Mouse (Mus musculus) hindlimb bud, embryonic 11.5 days (tissue): ENCODE data around the gene Medag.

Source experiments
- DNase-seq: peaks from one replicate; pipeline ENCODE4 v3.0.0-alpha.2; 2012; ENCODE audit warnings: low read depth, low spot score; ENCODE audit errors: extremely low spot score

Medag gene

DNA sequence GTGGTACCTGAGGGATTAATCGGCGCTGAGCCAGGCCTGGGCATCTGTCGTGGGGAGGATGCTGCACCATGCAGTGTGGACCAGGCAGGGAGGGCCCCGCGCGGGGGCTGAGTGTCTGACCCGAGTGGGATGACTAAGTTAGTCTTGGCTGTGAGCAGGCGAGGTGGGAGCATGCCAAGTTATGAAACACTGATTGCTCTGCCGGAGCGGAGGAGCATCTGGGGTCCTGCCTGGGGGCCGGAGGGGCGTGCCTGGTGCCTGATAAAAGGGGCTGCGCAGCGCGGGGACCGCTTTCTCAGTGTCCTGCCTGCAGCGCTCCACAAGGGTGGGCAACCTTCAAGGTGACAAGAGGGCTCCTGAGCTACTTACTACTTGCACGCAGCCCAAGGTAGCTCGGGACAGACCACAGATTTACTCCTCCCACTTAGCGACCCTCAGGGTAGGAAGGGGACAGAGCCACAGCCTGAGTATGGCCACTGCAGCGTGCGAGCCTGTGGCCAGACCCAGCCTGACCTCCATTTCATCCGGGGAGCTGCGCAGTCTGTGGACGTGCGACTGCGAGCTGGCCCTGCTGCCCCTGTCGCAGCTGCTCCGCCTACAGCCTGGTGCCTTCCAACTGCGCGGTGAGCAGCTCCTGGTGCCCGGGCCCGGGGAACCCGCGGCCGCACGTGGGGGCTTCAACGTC is at the start of gene Medag:
Gene Medag, plus strand, starts transcription at position 241 of the 685 bp plus-strand sequence.
- no peak for DNase-seq

DNA sequence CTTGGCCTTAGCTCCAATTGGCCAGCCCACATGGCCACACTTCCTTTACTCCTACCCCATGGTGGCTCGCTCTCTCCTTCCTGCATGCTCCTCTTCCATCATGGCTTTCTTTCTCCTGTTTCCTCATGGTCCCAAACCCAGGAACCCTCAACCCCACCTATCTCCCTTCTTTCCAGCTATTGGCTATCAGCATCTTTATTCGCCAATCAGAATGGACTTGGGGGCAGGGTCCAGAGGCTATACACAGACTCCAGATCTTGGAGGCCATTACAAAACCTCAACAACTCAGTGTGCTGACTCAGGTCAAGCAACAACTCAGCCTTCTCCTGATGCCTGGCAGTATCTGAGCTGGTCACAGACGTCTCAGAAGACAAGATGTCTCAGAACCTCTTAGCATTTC is 48.9 kb upstream of the Medag start:
- DNase-seq: no peak

DNA sequence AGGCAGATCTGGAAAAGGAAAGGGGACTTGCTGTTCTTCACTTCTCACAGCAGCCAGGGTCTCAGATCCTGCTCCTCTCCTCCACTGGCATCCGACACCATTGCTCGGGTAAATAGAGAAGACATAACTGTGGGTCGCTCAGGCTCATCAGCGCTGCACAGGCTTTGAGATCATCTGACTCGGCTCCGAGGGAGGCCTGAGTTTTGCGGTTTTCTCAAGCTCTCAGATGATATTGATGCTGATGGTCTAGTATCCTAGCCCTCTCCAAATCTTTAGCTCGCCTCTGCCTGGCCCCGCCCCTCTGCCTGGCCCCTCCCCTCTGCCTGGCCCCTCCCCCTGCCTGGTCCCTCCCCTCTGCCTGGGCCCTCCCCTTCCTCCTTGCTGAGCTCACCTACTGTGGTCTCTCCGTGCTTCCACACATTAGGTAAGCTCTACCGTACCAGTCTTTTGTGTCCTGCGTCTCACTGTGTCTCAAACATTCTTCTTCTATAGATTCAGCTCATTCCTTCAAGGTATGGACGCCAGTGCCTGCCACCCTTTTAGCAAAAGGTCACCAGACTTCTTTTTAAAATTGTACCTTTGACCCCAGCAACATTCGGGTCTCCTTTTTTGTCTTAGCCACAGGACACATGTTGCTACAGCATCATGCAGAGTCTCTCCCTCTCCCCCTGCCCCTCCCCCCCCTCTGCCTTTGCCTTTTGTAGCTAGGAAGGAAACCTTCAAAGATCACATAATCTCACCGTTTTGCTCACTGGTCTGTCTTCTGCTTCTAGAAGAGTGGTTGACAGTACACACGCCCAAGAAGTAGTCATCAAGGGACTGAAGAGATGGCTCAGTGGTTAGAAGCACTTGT is 47.4 kb upstream of the Medag start:
- DNase-seq: no peak

DNA sequence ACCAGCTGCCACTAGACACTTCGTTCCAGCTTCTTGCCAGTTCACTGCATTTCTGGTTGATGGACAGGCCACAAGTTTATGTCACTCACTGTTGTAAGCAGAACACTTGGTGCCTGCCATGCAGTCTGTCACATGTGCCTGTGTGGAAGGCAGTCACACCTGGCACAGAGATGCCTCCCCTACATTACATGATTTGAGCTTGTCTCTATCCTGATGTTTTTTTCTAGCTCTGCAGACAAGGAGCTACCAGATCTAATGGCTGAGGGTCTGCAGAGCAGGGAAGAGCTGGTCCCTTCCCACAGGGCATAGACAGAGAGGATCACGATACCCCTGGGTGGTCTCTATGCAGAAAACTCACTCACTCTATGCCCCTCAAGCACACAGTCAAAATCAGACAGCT is 44.5 kb upstream of the Medag start:
- DNase-seq: no peak

DNA sequence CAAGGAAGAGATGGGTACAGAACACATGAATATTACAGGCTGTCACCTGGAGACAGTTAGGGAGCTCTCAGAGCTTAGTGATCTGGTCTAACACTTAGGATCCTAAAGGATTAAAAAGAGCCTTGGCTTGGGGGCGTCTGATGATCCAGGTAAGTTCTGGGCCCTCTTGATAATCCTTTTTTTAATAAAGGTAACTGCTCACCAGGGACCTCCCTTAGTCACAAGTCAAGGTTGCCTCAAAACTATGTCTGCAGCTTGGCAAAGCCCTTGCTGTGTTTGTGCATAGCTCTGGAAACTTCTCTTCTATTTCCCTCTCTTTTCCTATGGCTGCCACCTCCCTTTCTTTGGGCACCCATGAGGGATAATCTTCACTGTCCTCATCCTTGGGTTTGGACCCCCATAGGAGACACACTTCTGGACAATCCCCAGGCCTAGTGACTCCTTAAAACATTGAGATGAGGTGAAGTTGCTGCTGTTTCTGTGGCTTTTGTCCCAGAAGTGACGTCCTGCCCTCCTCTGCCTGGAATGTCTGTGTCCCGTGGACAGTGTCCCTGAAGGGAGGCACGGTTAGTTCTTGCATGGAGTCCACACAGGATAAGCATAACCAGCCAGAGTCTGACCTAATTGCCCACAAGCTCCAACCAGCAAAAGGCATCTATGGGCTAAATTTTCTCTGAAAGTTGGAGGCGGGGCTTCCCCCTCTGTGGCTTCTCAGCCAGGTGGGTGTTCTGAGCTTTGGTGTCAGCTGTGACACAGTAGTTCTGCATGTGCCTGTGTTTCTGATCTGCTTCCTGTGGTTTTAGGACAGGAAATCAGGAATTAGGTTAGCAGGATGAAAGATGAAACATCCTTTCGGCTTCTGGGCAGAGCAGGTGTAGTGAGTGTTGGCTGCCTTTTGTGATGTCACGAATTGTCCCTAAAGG is 43.7 kb upstream of the Medag start:
- DNase-seq: no peak

DNA sequence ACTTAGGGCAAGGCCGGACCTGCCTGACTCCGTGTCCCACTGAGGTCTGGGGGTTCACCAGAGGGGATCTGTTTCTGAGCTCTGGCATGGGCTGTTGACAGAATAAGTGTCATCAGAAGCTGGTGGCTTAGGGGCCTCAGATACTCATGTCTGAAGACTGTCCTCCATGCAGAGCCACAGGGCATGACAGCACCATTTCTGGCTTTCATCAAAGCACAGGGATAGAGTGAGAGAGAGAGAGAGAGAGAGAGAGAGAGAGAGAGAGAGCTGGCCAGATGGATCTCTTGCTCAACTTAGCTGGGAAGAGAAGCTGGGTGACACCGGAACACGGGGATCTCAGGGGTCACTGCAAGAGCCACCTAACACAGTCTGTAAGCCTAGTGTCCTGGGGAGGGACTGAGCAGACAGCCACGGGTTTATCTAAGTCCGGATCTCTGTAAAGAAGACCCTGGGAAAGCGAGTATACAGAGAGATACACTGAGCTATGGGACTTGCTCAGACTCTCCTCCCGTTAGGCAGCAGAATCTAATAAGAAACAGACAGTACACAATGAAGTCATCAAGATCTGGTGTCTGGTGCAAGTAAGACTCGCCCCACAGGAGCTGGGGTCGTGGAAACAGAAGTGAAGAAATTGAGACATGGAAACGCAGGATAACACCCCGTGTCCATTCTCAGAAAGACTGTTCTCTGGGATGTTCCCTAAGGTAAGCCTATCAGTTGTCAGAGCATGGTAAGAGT is 42.8 kb upstream of the Medag start:
- no peak for DNase-seq

DNA sequence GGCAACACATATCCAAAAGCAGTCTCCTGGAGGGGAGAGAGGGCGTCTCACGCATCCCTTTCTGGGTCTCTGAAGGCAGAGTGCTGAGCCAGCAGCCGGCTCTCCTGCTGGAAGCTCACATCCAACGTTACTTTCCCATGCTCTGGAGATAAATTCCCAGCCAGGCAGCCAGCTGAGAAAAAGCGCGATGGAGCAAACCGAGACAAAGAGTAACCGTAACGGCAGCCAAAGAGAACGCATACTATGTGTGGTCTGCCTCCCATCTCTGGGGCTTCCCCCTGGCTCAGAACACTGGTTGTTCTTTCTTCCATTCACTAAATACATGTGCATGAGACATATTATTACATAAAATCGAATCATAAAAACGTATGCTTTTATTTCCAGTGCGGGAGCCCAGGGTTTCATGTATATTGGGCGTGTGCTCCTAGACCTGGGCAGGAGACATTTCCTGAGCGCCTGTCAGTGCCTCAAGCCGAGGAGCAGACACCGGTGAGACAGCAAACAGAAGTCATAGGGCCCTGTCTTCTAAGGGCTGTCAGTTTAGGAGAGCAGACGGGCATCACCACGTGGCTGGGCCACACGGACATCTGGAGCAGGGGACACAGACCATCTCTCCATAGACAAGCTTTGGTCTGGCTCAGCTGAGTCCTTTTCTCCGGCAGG is 42.0 kb upstream of the Medag start:
- DNase-seq: no peak

DNA sequence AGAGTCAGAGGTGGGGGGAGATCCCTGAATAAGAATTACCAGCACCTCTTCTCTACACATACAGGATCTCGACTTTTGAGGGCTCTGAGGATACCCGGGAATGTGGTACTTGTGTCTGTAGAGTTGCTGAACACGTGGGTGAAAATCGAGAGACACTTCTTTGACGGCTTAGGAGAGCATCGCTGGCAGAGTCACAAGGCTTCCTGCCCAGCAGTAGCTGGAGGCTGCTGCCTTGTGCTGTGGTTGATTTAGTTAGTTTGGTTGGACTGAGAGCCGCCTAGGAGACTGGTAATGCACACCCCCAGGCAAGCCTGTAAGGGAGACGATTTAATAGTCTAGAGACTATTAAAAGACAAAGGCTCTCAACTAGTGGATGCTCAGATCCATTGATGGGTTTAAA is 39.5 kb upstream of the Medag start:
- no peak for DNase-seq

DNA sequence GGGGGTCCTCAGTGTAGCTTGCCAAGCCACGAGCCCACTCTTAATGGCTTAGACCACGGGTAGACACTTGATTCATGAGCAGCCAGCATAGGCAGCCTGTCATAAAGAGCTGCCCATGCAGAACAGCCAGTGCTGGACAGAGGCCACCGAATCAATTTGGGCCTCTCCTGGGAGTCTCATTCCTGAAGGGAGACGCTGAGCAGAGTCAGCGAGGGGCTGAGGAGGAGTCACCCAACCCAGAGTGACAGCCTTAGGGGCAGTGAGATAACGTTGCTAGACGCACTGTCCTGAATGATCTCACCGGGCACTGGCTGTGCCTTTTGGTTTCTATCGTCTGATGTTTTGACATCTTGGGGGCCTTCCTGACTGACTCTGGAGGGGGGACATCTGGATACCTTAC is 38.3 kb upstream of the Medag start:
- DNase-seq: no peak

DNA sequence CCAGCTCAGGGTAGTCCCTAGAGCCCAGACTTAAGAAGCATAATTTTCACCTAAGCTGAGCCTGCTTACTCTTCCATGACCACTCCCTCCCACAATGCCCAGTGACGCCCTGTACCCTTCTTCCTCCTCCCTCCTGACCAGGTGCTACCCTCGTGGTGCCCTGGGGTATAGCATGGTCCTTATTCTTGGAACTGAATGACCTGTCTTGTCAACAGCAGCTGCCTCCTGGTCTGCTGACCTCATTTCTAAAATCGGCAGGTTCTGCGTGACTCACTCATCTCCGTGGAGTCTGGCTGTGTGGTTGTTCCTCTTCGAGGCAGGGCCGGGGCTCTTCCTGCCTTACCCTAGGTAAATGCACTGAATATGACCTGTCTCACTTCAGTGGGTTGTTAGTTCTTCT is 37.5 kb upstream of the Medag start:
- DNase-seq: no peak

DNA sequence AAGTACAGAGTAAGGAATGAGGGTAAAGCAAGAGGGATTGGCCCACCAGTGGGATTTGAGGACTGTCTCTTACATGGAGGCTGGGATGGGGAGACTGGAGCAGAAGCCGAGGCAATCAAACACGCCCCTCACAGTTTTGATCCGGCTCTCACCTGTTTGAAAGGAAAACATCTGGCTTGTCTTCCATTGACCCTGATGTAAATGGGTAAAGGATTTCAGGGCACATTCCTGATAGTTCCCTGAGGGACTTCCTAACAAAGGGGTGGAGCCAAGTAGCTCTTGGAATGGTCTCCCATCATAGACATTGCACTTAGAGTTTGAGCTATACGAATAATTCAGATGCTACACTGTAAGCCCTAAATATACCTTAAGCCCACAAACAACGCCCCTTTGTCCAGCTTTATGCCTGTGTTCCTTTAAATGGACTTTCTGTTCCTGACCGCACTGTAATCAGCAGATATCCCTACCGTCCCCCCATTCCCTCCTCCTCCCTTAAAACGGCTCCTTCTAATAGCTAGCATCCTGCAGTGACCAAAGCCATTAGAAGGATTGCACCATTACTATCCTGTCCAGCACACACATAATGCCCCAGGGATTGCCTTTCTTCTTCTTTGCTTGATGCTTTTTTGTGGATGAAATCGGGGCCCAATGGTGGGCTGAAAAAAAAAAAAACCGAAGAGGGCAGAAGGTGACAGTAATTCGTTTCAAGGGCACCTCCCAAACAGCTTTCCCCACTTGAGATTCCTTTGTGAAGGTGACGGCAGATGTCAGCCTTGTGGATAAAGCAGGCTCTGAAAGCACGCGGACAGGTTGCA is 36.3 kb upstream of the Medag start:
- DNase-seq: no peak

DNA sequence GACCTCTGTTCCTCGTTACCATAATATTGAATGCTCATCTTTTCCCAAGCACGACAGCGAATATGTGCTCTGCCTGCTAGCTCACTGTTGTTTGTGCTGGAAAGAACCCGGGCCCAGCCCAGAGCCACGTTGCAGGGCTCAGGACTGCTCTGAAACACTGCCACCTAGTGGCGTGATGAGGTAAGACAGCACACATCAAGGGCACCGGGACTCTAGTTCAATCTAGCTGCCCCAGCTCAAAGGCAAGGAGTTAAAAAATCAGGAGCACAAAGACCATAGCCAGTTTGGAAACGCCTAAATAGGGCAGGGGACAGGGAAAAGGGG is 35.7 kb upstream of the Medag start:
- peak; percentile 94 for DNase-seq

DNA sequence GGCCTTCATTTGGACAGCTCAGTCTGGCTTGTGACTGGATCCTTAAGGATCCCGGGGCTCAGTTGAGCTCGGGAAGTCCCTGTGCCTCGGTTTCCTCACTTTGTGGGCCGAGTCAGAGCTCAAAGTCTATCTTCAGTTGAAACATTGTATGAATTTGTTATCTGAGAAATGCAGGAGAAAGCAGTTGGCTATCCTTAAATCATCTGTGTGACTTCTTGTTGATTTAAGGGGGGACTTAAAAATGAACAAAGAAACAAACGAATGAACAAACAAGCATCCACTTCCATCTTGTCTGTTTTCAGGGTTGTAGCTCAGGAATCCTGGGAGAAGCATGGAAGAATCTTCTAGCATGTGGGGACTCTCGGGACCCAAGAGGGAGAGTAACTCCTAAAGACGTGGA is 35.2 kb upstream of the Medag start:
- no peak for DNase-seq

DNA sequence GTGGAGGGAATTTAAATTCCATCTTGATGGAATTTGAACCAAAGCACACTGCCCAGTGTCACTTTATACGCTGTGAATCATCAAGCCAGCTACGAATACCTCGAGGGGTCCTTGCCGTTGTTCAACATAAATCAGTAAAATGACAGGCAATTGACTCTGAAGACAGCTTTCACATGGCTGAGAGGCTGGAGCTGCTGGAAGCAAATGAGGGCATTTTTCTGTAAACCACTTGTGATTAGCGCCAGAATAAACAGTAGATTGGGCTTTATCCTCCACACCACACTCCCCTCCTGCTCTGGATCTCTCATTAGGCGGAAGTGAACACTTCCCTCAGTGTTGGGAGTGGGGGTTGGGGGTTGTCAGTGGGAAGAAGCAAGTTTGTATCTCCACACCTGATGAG is 34.3 kb upstream of the Medag start:
- no peak for DNase-seq

DNA sequence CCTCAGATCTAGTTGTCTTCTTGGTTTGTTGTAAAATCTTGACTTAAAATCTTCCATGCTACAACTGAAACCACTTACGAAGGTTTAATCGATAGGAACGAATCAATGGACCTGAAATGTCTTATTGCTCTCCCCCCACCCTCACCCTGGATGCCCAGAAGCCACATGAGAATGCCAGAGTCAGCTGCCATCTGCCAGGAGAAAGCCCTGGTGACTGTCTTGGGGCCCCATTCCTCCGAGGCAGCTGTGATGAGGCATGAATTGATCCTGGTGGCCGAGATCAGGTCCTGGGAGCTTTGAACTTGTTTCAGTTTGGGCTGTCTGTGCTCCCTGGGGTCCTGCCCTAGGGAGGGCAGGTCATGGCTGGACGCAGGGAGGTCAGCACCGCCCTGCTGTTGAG is 33.0 kb upstream of the Medag start:
- no peak for DNase-seq

DNA sequence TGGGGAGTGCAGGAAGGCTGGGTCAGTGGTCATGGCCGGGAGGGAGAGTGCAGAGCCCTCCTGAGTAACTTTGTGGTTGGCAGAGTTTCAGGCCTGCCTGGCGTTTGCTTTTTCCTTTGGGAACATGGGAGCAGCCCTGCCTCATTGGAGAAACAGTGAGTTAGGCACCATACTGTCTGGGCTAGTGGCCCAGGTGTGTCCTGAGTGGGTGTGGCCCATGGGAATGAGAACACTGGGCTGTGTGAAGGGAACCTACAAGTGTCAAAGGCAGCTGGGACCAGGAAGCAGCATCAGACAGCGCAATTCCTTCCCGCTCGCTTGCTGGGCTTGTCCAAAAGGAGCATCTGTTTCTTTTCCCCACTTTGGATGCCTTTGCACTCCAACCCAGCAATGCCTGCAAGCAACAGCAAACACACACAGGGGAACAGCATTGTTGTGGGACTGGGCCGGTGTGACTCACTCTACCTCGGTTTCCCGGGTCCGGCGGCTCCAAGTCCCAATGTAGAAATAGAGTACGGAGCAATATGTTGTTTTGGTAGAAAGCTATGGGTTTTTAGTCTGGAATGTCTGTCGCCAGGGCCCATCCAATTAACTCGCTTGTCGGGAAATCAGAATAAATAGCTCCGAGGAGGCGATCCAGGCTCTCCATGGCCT is 32.3 kb upstream of the Medag start:
- no peak for DNase-seq

DNA sequence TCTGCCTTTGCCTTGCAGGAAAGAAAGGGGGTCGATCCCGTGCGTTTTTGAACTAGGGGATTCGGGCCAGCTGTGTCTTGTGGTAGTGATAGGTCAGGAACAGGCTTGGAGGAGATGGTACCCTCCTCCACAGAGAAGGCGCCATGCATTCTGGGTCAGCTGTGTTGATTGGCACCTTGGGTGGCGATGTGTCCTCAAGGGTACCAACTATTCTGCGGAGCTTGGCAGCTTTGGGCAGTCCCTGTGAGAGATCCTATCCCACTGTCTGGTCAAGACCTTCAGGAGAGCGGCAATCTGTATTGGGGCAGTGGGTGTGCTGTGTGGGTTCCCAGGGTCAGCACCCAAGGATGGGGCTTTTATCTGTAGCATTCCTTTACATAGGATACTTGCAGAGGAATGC is 31.7 kb upstream of the Medag start:
- DNase-seq: no peak

DNA sequence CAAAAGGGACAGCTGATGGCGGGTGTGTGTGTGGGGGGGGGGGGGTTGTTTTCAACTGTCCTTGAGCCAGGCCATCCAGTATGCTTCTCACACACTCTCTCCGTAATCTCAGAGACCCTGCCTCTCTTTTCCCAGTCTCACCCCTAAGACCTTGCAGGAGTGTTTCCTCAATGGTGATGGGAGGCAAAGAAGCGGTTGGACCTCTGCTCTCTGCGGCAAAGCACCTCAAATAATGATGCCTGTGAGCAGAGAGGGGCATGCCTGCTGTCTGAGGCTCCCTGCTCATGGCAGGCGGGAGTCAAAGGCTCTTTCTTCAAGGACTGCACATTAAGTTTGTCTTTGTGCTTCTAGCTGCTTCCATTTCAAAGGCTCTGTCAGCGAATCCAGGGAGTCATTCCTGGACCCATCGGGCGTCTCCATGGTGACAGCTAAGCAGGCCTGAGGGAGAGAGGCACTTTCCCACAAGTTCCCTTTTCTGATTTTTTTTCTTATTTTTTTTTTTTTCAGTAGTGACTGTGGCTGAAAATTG is 31.1 kb upstream of the Medag start:
- DNase-seq: no peak

DNA sequence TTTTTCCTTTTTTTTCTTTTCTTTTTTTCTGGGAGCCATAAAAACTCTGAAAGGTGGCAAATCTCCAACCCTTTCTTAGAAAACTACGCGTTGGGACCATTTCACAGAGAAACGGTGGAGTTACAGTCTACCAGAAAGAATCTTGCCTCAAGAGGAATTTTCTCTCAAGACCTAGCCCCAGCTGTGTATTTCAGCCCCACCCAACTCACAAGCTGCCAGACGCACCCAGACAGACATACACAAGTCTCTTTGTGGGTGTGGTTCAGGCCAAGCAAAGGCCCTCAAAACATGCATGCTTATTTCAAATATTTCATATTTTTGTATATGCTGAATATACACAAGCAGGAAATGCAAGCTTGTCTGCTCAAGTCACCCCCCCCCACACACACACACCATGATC is 29.6 kb upstream of the Medag start:
- no peak for DNase-seq
